Comparison of ENCODE assay signal across 18 mouse cellular contexts in genomic region chr13:98637145-98637544, GRCm38 (mm10). TPM values are rescaled to one million over a fixed set of nuclear protein-coding genes. Genes with fewer than 3 reads are reported as not detected.
DNase-seq lines count a peak whose midpoint lies in the region; ATAC-seq and TF ChIP-seq lines count a peak whose summit lies in the region.
"Had no signal": no experiment of that assay in that cellular context is flagged by ENCODE, and none has a peak within 500 bp of the region (broad histone marks: within the 10 kb centered on the region; RNA-seq: fewer than 3 reads in every experiment).

Gene Tmem174, minus strand, starts transcription at chr13:98637410.

- H3K36me3 ChIP-seq in lung, embryonic 14.5 days (ENCODE audit: insufficient read depth): no peaks in the 10 kb centered on the region
- no peaks in the 10 kb centered on the region for H3K36me3 ChIP-seq in intestine, embryonic 16.5 days (ENCODE audit: control insufficient read depth, insufficient read depth, low read length)
- H3K36me3 ChIP-seq in kidney, embryonic 15.5 days: no peaks in the 10 kb centered on the region
- no peaks in the 10 kb centered on the region for H3K36me3 ChIP-seq in stomach, embryonic 16.5 days (ENCODE audit: control insufficient read depth, insufficient read depth, low read length)
- H3K36me3 ChIP-seq: hindbrain, embryonic 10.5 days; limb, embryonic 15.5 days; lung, embryonic 15.5 days; midbrain, embryonic 10.5 days had no signal

- H3K4me3 ChIP-seq in lung, embryonic 14.5 days (ENCODE audit: low read depth, low read length): no peak within 1 kb of the TSS
- H3K4me3 ChIP-seq in intestine, embryonic 16.5 days (ENCODE audit: low read length): no peak within 1 kb of the TSS
- H3K4me3 ChIP-seq in kidney, embryonic 15.5 days (replicated peaks): peak within 1 kb of the TSS; percentile 24
- H3K4me3 ChIP-seq in stomach, embryonic 16.5 days (replicated peaks; ENCODE audit: low read length): no peak within 1 kb of the TSS
- H3K4me3 ChIP-seq: hindbrain, embryonic 10.5 days; left cerebral cortex, adult 2 months; limb, embryonic 15.5 days; lung, embryonic 15.5 days; midbrain, embryonic 10.5 days had no signal

- H3K4me1 ChIP-seq in lung, embryonic 14.5 days (ENCODE audit: insufficient read depth): no peaks in the 10 kb centered on the region
- H3K4me1 ChIP-seq in intestine, embryonic 16.5 days (ENCODE audit: control insufficient read depth, insufficient read depth, low read length): peaks cover 5% of the 10 kb centered on the region; the same call in 1 of the 2 replicates
- H3K4me1 ChIP-seq in kidney, embryonic 15.5 days: peaks cover 28% of the 10 kb centered on the region
- H3K4me1 ChIP-seq in stomach, embryonic 16.5 days (ENCODE audit: control insufficient read depth, insufficient read depth, low read length): no peaks in the 10 kb centered on the region
- H3K4me1 ChIP-seq: lung, embryonic 15.5 days; midbrain, embryonic 10.5 days had no signal

- H3K27me3 ChIP-seq in lung, embryonic 14.5 days (ENCODE audit: insufficient read depth, low read length): no peaks in the 10 kb centered on the region
- H3K27me3 ChIP-seq in intestine, embryonic 16.5 days (replicated peaks; ENCODE audit: control insufficient read depth, insufficient read depth, low read length): no peaks in the 10 kb centered on the region
- H3K27me3 ChIP-seq in kidney, embryonic 15.5 days: no peaks in the 10 kb centered on the region
- no peaks in the 10 kb centered on the region for H3K27me3 ChIP-seq in stomach, embryonic 16.5 days (ENCODE audit: control insufficient read depth, insufficient read depth, low read length)

- 78% methylated on average over 12 of the region's 12 CpGs for WGBS in lung, embryonic 14.5 days
- WGBS in intestine, embryonic 16.5 days: 84% methylated on average over 12 of the region's 12 CpGs
- 84% methylated on average over 12 of the region's 12 CpGs for WGBS in kidney, embryonic 15.5 days
- 84% methylated on average over 12 of the region's 12 CpGs for WGBS in stomach, embryonic 16.5 days

- no peak for ATAC-seq in lung, embryonic 14.5 days (ENCODE audit: insufficient read depth)
- ATAC-seq in intestine, embryonic 16.5 days: no peak
- ATAC-seq in kidney, embryonic 15.5 days (replicated peaks; ENCODE audit: low FRiP score): 0 out of 2 replicates have a peak, but pooled peaks have one; percentile 10
- no peak for ATAC-seq in stomach, embryonic 16.5 days (ENCODE audit: insufficient read depth, low FRiP score)
- no peak for ATAC-seq in CD4-positive, CD25-positive, alpha-beta regulatory T cell, adult 4 months
- ATAC-seq: activated CD4-positive, CD25-positive, alpha-beta regulatory T cell, adult 4 months; forebrain, embryonic 16.5 days had no signal

- H3K9ac ChIP-seq in lung, embryonic 14.5 days: no peak within 1 kb of the TSS; the same call in 1 of the 2 replicates
- H3K9ac ChIP-seq in intestine, embryonic 16.5 days (ENCODE audit: low read depth, low read length): no peak within 1 kb of the TSS
- H3K9ac ChIP-seq in kidney, embryonic 15.5 days: no peak within 1 kb of the TSS
- no peak within 1 kb of the TSS for H3K9ac ChIP-seq in stomach, embryonic 16.5 days (ENCODE audit: low read length)
- H3K9ac ChIP-seq: limb, embryonic 15.5 days; lung, embryonic 15.5 days had no signal

- TF ChIP-seq CTCF in lung, embryonic 14.5 days (IDR thresholded peaks at IDR 0.05; ENCODE audit: low read depth): no peak

- no peak within 1 kb of the TSS for H3K27ac ChIP-seq in lung, embryonic 14.5 days (ENCODE audit: low read depth)
- peak within 1 kb of the TSS; percentile 95 for H3K27ac ChIP-seq in intestine, embryonic 16.5 days (ENCODE audit: low read length)
- H3K27ac ChIP-seq in kidney, embryonic 15.5 days: peak within 1 kb of the TSS; percentile 81
- H3K27ac ChIP-seq in stomach, embryonic 16.5 days (ENCODE audit: low read length): peak within 1 kb of the TSS; percentile 56
- H3K27ac ChIP-seq: hindbrain, embryonic 10.5 days; left cerebral cortex, adult 2 months; limb, embryonic 15.5 days; lung, embryonic 15.5 days; midbrain, embryonic 10.5 days had no signal

- no peak for DNase-seq in lung, embryonic 14.5 days
- DNase-seq in lung, postnatal 4 days: no peak
- no peak for DNase-seq in adrenal gland, postnatal 25 days
- DNase-seq: cerebellum, adult 11 months; gastrocnemius, postnatal 10 days; thymus, adult 18-20 months had no signal

- no peaks in the 10 kb centered on the region for H3K9me3 ChIP-seq in lung, embryonic 14.5 days (ENCODE audit: low read depth, low read length)
- no peaks in the 10 kb centered on the region for H3K9me3 ChIP-seq in intestine, embryonic 16.5 days (ENCODE audit: control insufficient read depth, low read length)
- no peaks in the 10 kb centered on the region; the same call in 1 of the 2 replicates for H3K9me3 ChIP-seq in kidney, embryonic 15.5 days (replicated peaks)
- H3K9me3 ChIP-seq in stomach, embryonic 16.5 days (replicated peaks; ENCODE audit: control insufficient read depth, low read length): peaks cover 6% of the 10 kb centered on the region
- H3K9me3 ChIP-seq: hindbrain, embryonic 10.5 days; limb, embryonic 15.5 days; lung, embryonic 15.5 days; midbrain, embryonic 10.5 days had no signal

- H3K4me2 ChIP-seq in lung, embryonic 14.5 days: 0 out of 2 replicates have a peak within 1 kb of the TSS, but pooled peaks have one; percentile 12
- 0 out of 2 replicates have a peak within 1 kb of the TSS, but pooled peaks have one; percentile 6 for H3K4me2 ChIP-seq in intestine, embryonic 16.5 days (ENCODE audit: low read depth, low read length)
- H3K4me2 ChIP-seq in kidney, embryonic 15.5 days: peak within 1 kb of the TSS; percentile 31
- H3K4me2 ChIP-seq in stomach, embryonic 16.5 days (ENCODE audit: low read depth, low read length): no peak within 1 kb of the TSS
- H3K4me2 ChIP-seq: limb, embryonic 15.5 days; lung, embryonic 15.5 days had no signal

RNA-seq across cellular contexts. Expression of gene Tmem174, which starts in this region (rescaled TPM):
- polyA plus RNA-seq in lung, embryonic 14.5 days (2014; fragmentation: Nextera tagmentation; extraction: Ambion mirVana): 0.08 TPM in 1 of 2 replicates, not detected in the other
- polyA plus RNA-seq in intestine, embryonic 16.5 days (2015; fragmentation: Nextera tagmentation; extraction: Ambion mirVana): 0.07 and 0.10 TPM in 2 replicates
- polyA plus RNA-seq in kidney, embryonic 15.5 days (2015; fragmentation: Nextera tagmentation; extraction: Ambion mirVana): 21.1 and 22.4 TPM in 2 replicates
- polyA plus RNA-seq in stomach, embryonic 16.5 days (2015; fragmentation: Nextera tagmentation; extraction: Ambion mirVana): not detected in 2 replicates
- polyA plus RNA-seq in CD4-positive, CD25-positive, alpha-beta regulatory T cell, adult 4 months (2017; shearing (Covaris generic)): not detected
- not detected in 2 replicates for total RNA-seq in adrenal gland, postnatal 25 days (2021)
- total RNA-seq: common myeloid progenitor, adult 5-6 weeks; gastrocnemius, postnatal 10 days had no signal
- polyA plus RNA-seq: activated CD4-positive, CD25-positive, alpha-beta regulatory T cell, adult 4 months; forebrain, embryonic 16.5 days; hindbrain, embryonic 10.5 days; limb, embryonic 15.5 days had no signal

Comparison
In these comparisons a context has a peak if more than half of its experiments do, and no peak if none do; other contexts are left out.
1. RNA of gene Tmem174 (polyA plus RNA-seq): 21.1 to 22.4 TPM in kidney, embryonic 15.5 days; 0.08 TPM in lung, embryonic 14.5 days, 0.07 to 0.10 TPM in intestine, embryonic 16.5 days, not detected in stomach, embryonic 16.5 days and not detected in CD4-positive, CD25-positive, alpha-beta regulatory T cell, adult 4 months; every median in the first group is over 10 times any median in the second.